Mouse (Mus musculus) ES-E14 (cell line): ENCODE results near the gene Hist1h2an. TPM values are rescaled to one million over a fixed set of nuclear protein-coding genes. Genes with fewer than 3 reads are reported as not detected.
A peak's percentile ranks its signal among the peaks of the same experiment; 100 is the strongest.
"Not testable (repeated sequence)": the region's sequence is repeated elsewhere in the genome, so short reads cannot be mapped to it uniquely, and the experiment has no call there.

Source experiments
- DNase-seq: peaks from one replicate; pipeline ENCODE4 v3.0.0-alpha.2; 2013; ENCODE audit warnings: low read depth, low spot score
- H3K27ac ChIP-seq: 2 replicates; pipeline ENCODE4 v1.5.1; 2012; ENCODE audit warnings: low read depth, mild to moderate bottlenecking, low read length, moderate library complexity, mixed read lengths; ENCODE audit not compliant: poor library complexity, insufficient read depth, severe bottlenecking
- H3K36me3 ChIP-seq: 2 replicates; pipeline ENCODE4 v1.6.1; 2012; ENCODE audit warnings: mild to moderate bottlenecking, low read length, moderate library complexity, mixed read lengths; ENCODE audit not compliant: control insufficient read depth, poor library complexity, insufficient read depth, severe bottlenecking
- H3K4me1 ChIP-seq, 2 experiments: fragments of 150-350 bp in 1 of 2; sonication (generic) in 1 of 2; 2 replicates each; pipeline ENCODE4 v1.6.1; 2012; ENCODE audit warnings: low read length in 2 of 2, mild to moderate bottlenecking in 1 of 2, mixed read lengths in 1 of 2; ENCODE audit not compliant: control insufficient read depth in 2 of 2, insufficient read depth in 2 of 2, poor library complexity in 1 of 2
- H3K4me3 ChIP-seq, 2 experiments: fragments of 150-350 bp in 1 of 2; sonication (generic) in 1 of 2; 2 replicates each; pipeline ENCODE4 v1.5.1; 2012; ENCODE audit warnings: low read length in 2 of 2, low read depth in 1 of 2, mild to moderate bottlenecking in 1 of 2, mixed read lengths in 1 of 2; ENCODE audit not compliant: insufficient read depth in 1 of 2, poor library complexity in 1 of 2, severe bottlenecking in 1 of 2
- H3K9ac ChIP-seq: 2 replicates; pipeline ENCODE4 v1.6.1; 2012; ENCODE audit warnings: low read depth, mild to moderate bottlenecking, low read length, mixed read lengths; ENCODE audit not compliant: poor library complexity, insufficient read depth, severe bottlenecking
- H3K9me3 ChIP-seq: fragments of 150-350 bp; sonication (generic); 2 replicates; pipeline ENCODE4 v1.6.1; 2012; ENCODE audit warnings: low read depth, mild to moderate bottlenecking, low read length; ENCODE audit not compliant: control insufficient read depth, insufficient read depth
- CHD2 ChIP-seq: IDR thresholded peaks from 2 replicates; pipeline ENCODE4 v1.6.1; 2014; ENCODE audit warnings: mild to moderate bottlenecking, low read depth, low read length, inconsistent platforms
- HCFC1 ChIP-seq: IDR thresholded peaks from 2 replicates; pipeline ENCODE4 v1.6.1; 2012; ENCODE audit warnings: low read length, inconsistent platforms, borderline replicate concordance; ENCODE audit not compliant: insufficient read depth
- MAFK ChIP-seq: IDR thresholded peaks from 2 replicates; pipeline ENCODE4 v1.6.1; 2014; ENCODE audit warnings: mild to moderate bottlenecking, low read depth, low read length, inconsistent platforms; ENCODE audit not compliant: insufficient read depth
- ZC3H11A ChIP-seq: IDR thresholded peaks from 2 replicates; pipeline ENCODE4 v1.6.1; 2012; ENCODE audit warnings: low read depth, mild to moderate bottlenecking, inconsistent platforms, low read length, borderline replicate concordance
- ZNF384 ChIP-seq: IDR thresholded peaks from 2 replicates; pipeline ENCODE4 v1.6.1; 2012; ENCODE audit warnings: low read depth, low read length, inconsistent platforms
- in situ Hi-C, 2 experiments: fragments of 600-800 bp; cut with MboI; formaldehyde crosslinking; loops; one replicate each; pipeline ENCODE4 v1.15.1; 2025; ENCODE audit warnings: low sequenced_read_pairs in 2 of 2, inconsistent platforms in 1 of 2; ENCODE audit not compliant: unreplicated experiment in 2 of 2
- total RNA-seq: library from RNA; depleted of rRNA; stranded (reverse); fragments of 300-350 nt; gene quantifications from 2 replicates; pipeline ENCODE4 v1.2.3, GENCODE M21; 2012

Hist1h2an gene
- total RNA-seq, 1 experiment, result 657 TPM

DNA sequence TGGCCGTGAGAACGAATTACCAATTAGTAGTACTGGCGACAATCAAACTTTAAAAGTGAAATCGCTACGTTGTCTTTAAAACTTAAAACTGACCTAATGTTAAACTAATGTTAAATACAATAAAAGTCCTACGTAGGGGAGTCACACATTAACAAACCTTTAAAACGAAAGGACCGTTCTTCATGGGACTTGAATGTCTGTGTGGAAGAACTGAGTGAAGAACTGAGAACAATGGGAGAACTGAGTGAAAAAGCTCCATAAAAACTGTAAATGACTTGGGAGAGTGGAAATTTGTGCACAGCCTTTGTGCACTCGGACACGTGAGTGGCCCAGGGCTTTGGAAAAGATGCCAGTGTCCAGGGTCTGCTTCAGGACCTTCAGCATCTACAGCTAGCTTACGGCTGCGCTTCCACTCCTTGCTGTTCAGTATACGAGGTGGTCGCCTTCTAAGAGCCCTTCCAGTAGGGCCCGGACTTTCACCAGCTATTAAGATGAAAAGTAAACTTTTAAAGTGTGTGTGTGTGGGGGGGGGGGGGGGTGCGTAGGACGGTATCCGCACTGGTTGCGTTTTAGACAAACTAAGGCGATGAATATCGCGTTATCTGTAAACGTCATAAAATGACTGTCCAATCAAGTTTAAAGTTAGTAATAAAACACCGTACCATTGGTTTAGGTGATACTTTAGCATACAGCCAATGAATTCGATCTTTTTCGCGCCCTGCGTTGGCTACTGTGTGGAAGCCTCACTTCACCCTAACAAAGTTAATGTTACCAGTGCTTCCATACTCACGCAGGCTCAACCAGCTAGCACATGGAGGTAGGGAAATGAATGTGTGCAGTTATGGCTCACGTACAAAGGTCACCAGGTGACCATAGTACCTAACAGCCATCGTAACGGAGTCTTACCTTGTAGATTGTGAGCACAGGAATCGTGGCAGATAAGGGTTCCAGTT lies 7.9 kb downstream of the Hist1h2an start:
- in situ Hi-C loops, result no loop called here
- TF ChIP-seq CHD2, result peak; percentile 89
- no peak for TF ChIP-seq ZC3H11A
- DNase-seq, result peak; percentile 70
- H3K9me3 ChIP-seq, result no peaks in the 10 kb centered on the region
- peak overlapping the region; percentile 82 for H3K9ac ChIP-seq
- H3K4me1 ChIP-seq, result peaks cover 0 to 8% of the 10 kb centered on the region in 2 experiments; a peak in 1 of 4 replicates
- peak overlapping the region; percentile 89 for H3K27ac ChIP-seq
- H3K4me3 ChIP-seq, result peak overlapping the region; percentile 57 to 68
- no peaks in the 10 kb centered on the region for H3K36me3 ChIP-seq

DNA sequence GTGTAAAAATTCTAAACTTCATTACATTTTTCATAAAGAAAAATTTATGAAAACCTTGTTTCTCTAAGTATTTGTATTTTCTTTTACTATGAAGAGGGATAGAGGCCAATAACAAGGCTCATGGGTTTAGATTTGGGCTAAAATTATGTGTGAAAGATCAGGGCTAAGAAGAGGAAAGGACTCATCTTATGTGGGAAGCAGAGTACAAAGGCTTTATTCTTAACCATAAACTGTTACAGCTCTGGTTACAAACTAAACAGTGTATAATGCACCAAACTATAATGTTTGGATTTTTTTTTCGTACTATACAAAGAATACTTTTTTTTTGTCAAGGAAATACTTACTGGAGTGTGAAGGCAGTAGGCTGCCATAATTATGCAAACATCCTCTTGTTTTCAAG lies 31.3 kb downstream of the Hist1h2an start:
- Histone ChIP-seq H3K4me3 (no peak overlapping the region), H3K4me1 (no peaks in the 10 kb centered on the region), H3K36me3 (no peaks in the 10 kb centered on the region), H3K9ac (no peak overlapping the region), H3K27ac (no peak overlapping the region), H3K9me3 (no peaks in the 10 kb centered on the region)
- TF ChIP-seq MAFK (no peak), ZNF384 (no peak), CHD2 (no peak), ZC3H11A (no peak), HCFC1 (no peak)
- DNase-seq, result no peak
- in situ Hi-C loops, result no loop called here

DNA sequence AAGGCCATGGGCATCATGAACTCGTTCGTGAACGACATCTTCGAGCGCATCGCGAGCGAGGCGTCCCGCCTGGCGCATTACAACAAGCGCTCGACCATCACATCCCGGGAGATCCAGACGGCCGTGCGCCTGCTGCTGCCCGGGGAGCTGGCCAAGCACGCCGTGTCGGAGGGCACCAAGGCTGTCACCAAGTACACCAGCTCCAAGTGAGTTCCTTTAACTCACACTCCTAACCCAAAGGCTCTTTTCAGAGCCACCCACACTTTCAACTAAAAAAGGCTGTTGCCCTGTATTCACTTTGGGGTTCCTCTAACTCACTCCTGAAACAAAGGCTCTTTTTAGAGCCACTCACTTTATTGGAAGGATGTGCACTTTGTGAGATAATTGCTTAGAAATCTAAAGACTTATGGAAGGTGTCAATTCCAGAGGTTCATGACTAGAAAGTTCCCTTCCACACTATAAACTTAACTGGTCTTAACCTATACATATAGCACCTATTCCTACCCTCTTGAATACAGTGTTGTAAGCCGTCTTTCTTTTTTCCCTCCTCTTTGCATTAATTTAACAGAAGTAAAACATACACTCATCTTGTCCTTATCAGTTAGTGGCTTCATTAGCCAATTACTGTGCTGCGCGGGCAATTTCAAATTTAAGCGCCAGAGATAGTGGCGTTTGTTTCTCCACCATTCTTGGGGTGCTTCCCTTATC lies 32.6 kb downstream of the Hist1h2an start:
- DNase-seq, in situ Hi-C loops, H3K9me3 ChIP-seq, H3K4me1 ChIP-seq, H3K36me3 ChIP-seq: not testable (repeated sequence)
- peak overlapping the region; percentile 72; the same call in 1 of the 2 replicates for H3K9ac ChIP-seq
- peak overlapping the region; percentile 53; the same call in 1 of the 2 replicates for H3K27ac ChIP-seq
- peak overlapping the region; percentile 51 to 60 for H3K4me3 ChIP-seq

DNA sequence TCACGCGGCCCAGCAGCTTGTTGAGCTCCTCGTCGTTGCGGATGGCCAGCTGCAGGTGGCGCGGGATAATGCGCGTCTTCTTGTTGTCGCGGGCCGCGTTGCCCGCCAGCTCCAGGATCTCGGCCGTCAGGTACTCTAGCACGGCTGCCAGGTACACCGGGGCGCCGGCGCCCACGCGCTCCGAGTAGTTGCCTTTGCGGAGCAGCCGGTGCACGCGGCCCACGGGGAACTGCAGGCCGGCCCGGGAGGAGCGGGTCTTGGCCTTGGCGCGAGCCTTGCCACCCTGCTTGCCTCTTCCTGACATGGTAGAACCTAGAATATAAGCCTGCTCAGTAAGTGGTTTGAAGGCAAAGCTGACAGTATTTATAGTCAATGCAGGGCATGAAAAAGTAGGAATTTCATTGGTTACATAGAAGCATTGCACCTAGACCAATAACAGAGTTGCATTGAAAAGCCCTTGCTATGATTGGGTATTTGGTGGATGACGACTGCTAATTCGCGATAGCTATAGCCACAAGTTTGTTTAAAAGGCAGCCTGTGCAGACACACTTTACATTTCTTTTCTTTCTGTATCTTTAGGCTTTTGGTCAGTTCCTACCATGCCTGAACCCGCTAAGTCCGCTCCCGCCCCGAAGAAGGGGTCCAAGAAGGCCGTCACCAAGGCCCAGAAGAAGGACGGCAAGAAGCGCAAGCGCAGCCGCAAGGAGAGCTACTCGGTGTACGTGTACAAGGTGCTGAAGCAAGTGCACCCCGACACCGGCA lies 33.3 kb downstream of the Hist1h2an start, which contains the start of the genes Hist1h2ak and Hist1h2bn:
Gene Hist1h2ak (minus strand): TSS at position 304 of the 762 bp plus-strand sequence.
Gene Hist1h2bn (plus strand): TSS at position 600 of the 762 bp plus-strand sequence.
- Histone ChIP-seq H3K4me3 (peak within 1 kb of the TSS; percentile 60 to 68), H3K27ac (peak within 1 kb of the TSS; percentile 85), H3K9ac (peak within 1 kb of the TSS; percentile 80)
- H3K9me3 ChIP-seq, H3K36me3 ChIP-seq, H3K4me1 ChIP-seq, in situ Hi-C loops: not testable (repeated sequence)
- DNase-seq, result peak; percentile 79
- peak; percentile 88; the same call in 1 of the 2 replicates for TF ChIP-seq CHD2
